Mouse (Mus musculus) adipocyte (in vitro differentiated cells): ENCODE results near the gene Coro1c.

Experiments used
- DNase-seq: peaks from one replicate; pipeline ENCODE4 v3.0.0-alpha.2; 2016; ENCODE audit warnings: low spot score

Gene Coro1c

GRCm38 (mm10) chr5:113856631-113857030 lies 51.9 kb downstream of the Coro1c start:
- no peak for DNase-seq

- no peak for DNase-seq
These were observed 52.9 kb downstream of the Coro1c start for GRCm38 (mm10) chr5:113855696-113856095.

- DNase-seq: no peak
These were observed 53.4 kb downstream of the Coro1c start for GRCm38 (mm10) chr5:113855117-113855516.

GRCm38 (mm10) chr5:113854494-113854893 lies 54.1 kb downstream of the Coro1c start:
- peak; percentile 75 for DNase-seq

- DNase-seq: no peak
These were observed 55.0 kb downstream of the Coro1c start for GRCm38 (mm10) chr5:113853541-113853940.

- DNase-seq: no peak
These were observed 56.1 kb downstream of the Coro1c start for GRCm38 (mm10) chr5:113852463-113852862.

- DNase-seq: no peak
These were observed 57.8 kb downstream of the Coro1c start for GRCm38 (mm10) chr5:113850680-113851230.

GRCm38 (mm10) chr5:113847636-113848035 lies 60.9 kb downstream of the Coro1c start:
- no peak for DNase-seq

- DNase-seq: no peak
These were observed 61.9 kb downstream of the Coro1c start for GRCm38 (mm10) chr5:113846656-113847055.

- DNase-seq: no peak
These were observed 62.9 kb downstream of the Coro1c start for GRCm38 (mm10) chr5:113845627-113846026.

- peak; percentile 63 for DNase-seq
These were observed 63.8 kb downstream of the Coro1c start for GRCm38 (mm10) chr5:113844721-113845120.

- DNase-seq: no peak
These were observed 64.5 kb downstream of the Coro1c start for GRCm38 (mm10) chr5:113844106-113844505.

GRCm38 (mm10) chr5:113842906-113843305 lies 65.7 kb downstream of the Coro1c start:
- DNase-seq: peak; percentile 21

- no peak for DNase-seq
These were observed 66.3 kb downstream of the Coro1c start for GRCm38 (mm10) chr5:113842244-113842643.

GRCm38 (mm10) chr5:113841243-113842225 lies 67.0 kb downstream of the Coro1c start:
- no peak for DNase-seq

GRCm38 (mm10) chr5:113840443-113840842 lies 68.1 kb downstream of the Coro1c start:
- no peak for DNase-seq

GRCm38 (mm10) chr5:113836961-113837360 lies 71.6 kb downstream of the Coro1c start:
- no peak for DNase-seq

- no peak for DNase-seq
These were observed 75.1 kb downstream of the Coro1c start for GRCm38 (mm10) chr5:113833316-113833947.

GRCm38 (mm10) chr5:113832490-113832901 lies 76.1 kb downstream of the Coro1c start, which contains the start of gene Selplg:
Gene Selplg, minus strand, starts transcription at chr5:113832644.
- DNase-seq: no peak

- no peak for DNase-seq
These were observed 76.8 kb downstream of the Coro1c start for GRCm38 (mm10) chr5:113831741-113832140.

GRCm38 (mm10) chr5:113830796-113831195 lies 77.8 kb downstream of the Coro1c start:
- no peak for DNase-seq

- no peak for DNase-seq
These were observed 78.3 kb downstream of the Coro1c start for GRCm38 (mm10) chr5:113830292-113830643.
